Comparison of ENCODE assay signal across 20 mouse cellular contexts in the genomic region with DNA sequence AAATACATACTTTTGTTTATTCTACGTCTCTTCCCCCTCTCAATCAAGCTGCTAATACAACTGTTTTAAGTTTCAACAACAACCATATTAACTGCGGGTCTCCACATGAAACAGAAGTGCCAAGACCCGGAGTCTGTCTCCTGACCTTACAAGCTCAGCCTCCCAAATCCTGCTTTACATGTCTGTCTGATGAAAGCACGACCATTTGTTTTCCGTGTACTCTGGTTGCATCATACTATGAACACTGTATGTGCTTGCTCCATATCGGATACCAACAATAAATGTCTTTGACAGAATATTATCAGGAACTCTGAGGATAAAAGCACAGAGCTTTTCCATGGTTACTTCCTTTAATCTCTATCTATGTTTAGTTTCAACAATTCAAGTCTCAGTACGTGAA.
DNase-seq lines count a peak whose midpoint lies in the region; ATAC-seq lines count a peak whose summit lies in the region.
"Had no signal": no experiment of that assay in that cellular context is flagged by ENCODE, and none has a peak within 500 bp of the region (broad histone marks: within the 10 kb centered on the region; RNA-seq: fewer than 3 reads in every experiment).

No protein-coding gene starts in this region.

- 65% methylated on average over 7 of the region's 7 CpGs for WGBS in hindbrain, embryonic 11.5 days
- WGBS in hindbrain, embryonic 12.5 days = 70% methylated on average over 7 of the region's 7 CpGs
- 64% methylated on average over 7 of the region's 7 CpGs for WGBS in limb, embryonic 10.5 days
- WGBS in forebrain, embryonic 11.5 days = 83% methylated on average over 7 of the region's 7 CpGs

- no peak overlapping the region for H3K27ac ChIP-seq in hindbrain, embryonic 11.5 days (ENCODE audit: low read depth, low read length)
- H3K27ac ChIP-seq in hindbrain, embryonic 12.5 days = no peak overlapping the region
- H3K27ac ChIP-seq in limb, embryonic 10.5 days = peak overlapping the region; percentile 93
- H3K27ac ChIP-seq in forebrain, embryonic 11.5 days (ENCODE audit: low read depth, low read length) = no peak overlapping the region
- H3K27ac ChIP-seq: forebrain, embryonic 13.5 days; hindbrain, embryonic 14.5 days; kidney, embryonic 15.5 days; neural tube, embryonic 12.5 days had no signal

- DNase-seq in hindbrain, embryonic 11.5 days (ENCODE audit: low spot score) = peak; percentile 33
- peak; percentile 29 for DNase-seq in retina, postnatal 1 day
- DNase-seq in retina, embryonic 14.5 days (ENCODE audit: low spot score) = no peak
- no peak for DNase-seq in limb, embryonic 10.5 days (ENCODE audit: low spot score)
- DNase-seq in forebrain, embryonic 11.5 days (ENCODE audit: low spot score) = no peak
- DNase-seq: adrenal gland, adult 8-10 months; cerebellum, adult 11-12 months; cerebellum, postnatal 10 days; kidney, adult 11 months; lung, postnatal 14 days; right cerebral cortex, adult 18-20 months; right cerebral cortex, postnatal 4 days had no signal

- no peaks in the 10 kb centered on the region for H3K27me3 ChIP-seq in hindbrain, embryonic 11.5 days (ENCODE audit: control insufficient read depth, insufficient read depth, low read length)
- 0 out of 2 replicates have a peak, but pooled peaks cover 5% of the 10 kb centered on the region for H3K27me3 ChIP-seq in hindbrain, embryonic 12.5 days
- no peaks in the 10 kb centered on the region for H3K27me3 ChIP-seq in limb, embryonic 10.5 days (ENCODE audit: low read depth, poor library complexity, severe bottlenecking)
- no peaks in the 10 kb centered on the region for H3K27me3 ChIP-seq in forebrain, embryonic 11.5 days (ENCODE audit: control insufficient read depth, insufficient read depth, low read length)
- H3K27me3 ChIP-seq: forebrain, embryonic 13.5 days; kidney, embryonic 15.5 days; megakaryocyte, embryonic 14.5 days; neural tube, embryonic 12.5 days had no signal

- H3K4me3 ChIP-seq in hindbrain, embryonic 11.5 days (ENCODE audit: low read depth, low read length) = no peak overlapping the region
- no peak overlapping the region for H3K4me3 ChIP-seq in hindbrain, embryonic 12.5 days
- H3K4me3 ChIP-seq in limb, embryonic 10.5 days = 0 out of 2 replicates have a peak overlapping the region, but pooled peaks have one; percentile 15
- no peak overlapping the region for H3K4me3 ChIP-seq in forebrain, embryonic 11.5 days (ENCODE audit: low read depth, low read length)
- H3K4me3 ChIP-seq: forebrain, embryonic 13.5 days; kidney, embryonic 15.5 days; neural tube, embryonic 12.5 days had no signal

- no peak for ATAC-seq in hindbrain, embryonic 11.5 days (ENCODE audit: low FRiP score)
- no peak for ATAC-seq in hindbrain, embryonic 12.5 days (ENCODE audit: low FRiP score)
- no peak for ATAC-seq in forebrain, embryonic 11.5 days (replicated peaks; ENCODE audit: low FRiP score)
- ATAC-seq in megakaryocyte progenitor cell, adult 5-6 weeks (replicated peaks; ENCODE audit: poor library complexity) = no peak

- H3K36me3 ChIP-seq in hindbrain, embryonic 11.5 days (ENCODE audit: control insufficient read depth, insufficient read depth, low read length) = no peaks in the 10 kb centered on the region
- no peaks in the 10 kb centered on the region for H3K36me3 ChIP-seq in hindbrain, embryonic 12.5 days
- H3K36me3 ChIP-seq in limb, embryonic 10.5 days = no peaks in the 10 kb centered on the region
- H3K36me3 ChIP-seq in forebrain, embryonic 11.5 days (ENCODE audit: control insufficient read depth, insufficient read depth, low read length) = no peaks in the 10 kb centered on the region
- H3K36me3 ChIP-seq: kidney, embryonic 15.5 days; neural tube, embryonic 12.5 days had no signal

- no peaks in the 10 kb centered on the region for H3K9me3 ChIP-seq in hindbrain, embryonic 11.5 days (ENCODE audit: control insufficient read depth, low read length)
- no peaks in the 10 kb centered on the region for H3K9me3 ChIP-seq in hindbrain, embryonic 12.5 days (replicated peaks)
- no peaks in the 10 kb centered on the region for H3K9me3 ChIP-seq in limb, embryonic 10.5 days (replicated peaks)
- no peaks in the 10 kb centered on the region for H3K9me3 ChIP-seq in forebrain, embryonic 11.5 days (ENCODE audit: control insufficient read depth, low read length)
- H3K9me3 ChIP-seq: forebrain, embryonic 13.5 days; kidney, embryonic 15.5 days; megakaryocyte, embryonic 14.5 days; neural tube, embryonic 12.5 days had no signal

- no peak overlapping the region for H3K9ac ChIP-seq in hindbrain, embryonic 11.5 days (ENCODE audit: low read depth, low read length)
- no peak overlapping the region for H3K9ac ChIP-seq in hindbrain, embryonic 12.5 days
- H3K9ac ChIP-seq in forebrain, embryonic 11.5 days (ENCODE audit: low read length) = no peak overlapping the region
- H3K9ac ChIP-seq: forebrain, embryonic 13.5 days; hindbrain, embryonic 14.5 days; kidney, embryonic 15.5 days; neural tube, embryonic 12.5 days had no signal

- no peak overlapping the region for H3K4me2 ChIP-seq in hindbrain, embryonic 11.5 days (replicated peaks; ENCODE audit: low read depth, low read length)
- H3K4me2 ChIP-seq in hindbrain, embryonic 12.5 days (replicated peaks) = no peak overlapping the region
- no peak overlapping the region for H3K4me2 ChIP-seq in forebrain, embryonic 11.5 days (ENCODE audit: low read depth, low read length, severe bottlenecking)
- H3K4me2 ChIP-seq: heart, embryonic 11.5 days; hindbrain, embryonic 14.5 days; kidney, embryonic 15.5 days had no signal

- H3K4me1 ChIP-seq in hindbrain, embryonic 11.5 days (replicated peaks; ENCODE audit: control insufficient read depth, insufficient read depth, low read length) = no peaks in the 10 kb centered on the region
- H3K4me1 ChIP-seq in hindbrain, embryonic 12.5 days = peaks cover 10% of the 10 kb centered on the region
- H3K4me1 ChIP-seq in limb, embryonic 10.5 days = peaks cover 36% of the 10 kb centered on the region
- peaks cover 8% of the 10 kb centered on the region for H3K4me1 ChIP-seq in forebrain, embryonic 11.5 days (replicated peaks; ENCODE audit: control insufficient read depth, insufficient read depth, low read length)

Comparison
In these comparisons a context has a peak if more than half of its experiments do, and no peak if none do; other contexts are left out.
1. DNase-seq: peak in hindbrain, embryonic 11.5 days (single experiment) and retina, postnatal 1 day (single experiment); none in retina, embryonic 14.5 days (single experiment), limb, embryonic 10.5 days (single experiment) and forebrain, embryonic 11.5 days (single experiment).